Mouse (Mus musculus) heart, adult 2 months (tissue): ENCODE results near the gene Selenon. TPM values are rescaled to one million over a fixed set of nuclear protein-coding genes. Genes with fewer than 3 reads are reported as not detected.
A peak's percentile ranks its signal among the peaks of the same experiment; 100 is the strongest.

Experiments
- DNase-seq, 2 experiments: peaks; one replicate each; pipeline ENCODE4 v3.0.0; 2021
- H3K27ac ChIP-seq: fragments of 200-600 bp; 2 replicates; pipeline ENCODE4 v1.8.1; 2022
- H3K27me3 ChIP-seq: fragments of 200-500 bp; 2 replicates; pipeline ENCODE4 v1.6.1; 2012; ENCODE audit warnings: mild to moderate bottlenecking, low read length, inconsistent platforms, mixed read lengths; ENCODE audit not compliant: control insufficient read depth, insufficient read depth
- H3K36me3 ChIP-seq: fragments of 200-500 bp; 2 replicates; pipeline ENCODE4 v1.6.1; 2012; ENCODE audit warnings: low read length, inconsistent platforms; ENCODE audit not compliant: control insufficient read depth, insufficient read depth
- H3K4me1 ChIP-seq: fragments of 200-500 bp; 2 replicates; pipeline ENCODE4 v1.6.1; 2011; ENCODE audit warnings: low read length; ENCODE audit not compliant: control insufficient read depth, insufficient read depth
- H3K4me3 ChIP-seq: fragments of 200-600 bp; 2 replicates; pipeline ENCODE4 v1.8.1; 2022
- H3K79me2 ChIP-seq: fragments of 200-500 bp; replicated peaks from 2 replicates; pipeline ENCODE4 v1.6.1; 2012; ENCODE audit warnings: mild to moderate bottlenecking, inconsistent platforms, low read length, moderate library complexity, mixed read lengths; ENCODE audit not compliant: control insufficient read depth, insufficient read depth
- H3K9ac ChIP-seq: fragments of 200-500 bp; 2 replicates; pipeline ENCODE4 v1.6.1; 2012; ENCODE audit warnings: low read depth, mild to moderate bottlenecking, control low read depth, inconsistent platforms, low read length, mixed read lengths
- CTCF ChIP-seq: fragments of 200-600 bp; IDR thresholded peaks from 2 replicates; pipeline ENCODE4 v1.8.1; 2022; ENCODE audit warnings: antibody characterized with exemption, mild to moderate bottlenecking, moderate library complexity
- EP300 ChIP-seq: fragments of 200-500 bp; IDR thresholded peaks from 2 replicates; pipeline ENCODE4 v1.6.1; 2011; ENCODE audit warnings: low read depth, low read length, control low read depth; ENCODE audit not compliant: insufficient read depth
- POLR2A ChIP-seq: fragments of 200-500 bp; IDR thresholded peaks from 2 replicates; pipeline ENCODE4 v1.6.1; 2011; ENCODE audit warnings: mild to moderate bottlenecking, low read depth, low read length, control low read depth; ENCODE audit not compliant: insufficient read depth
- WGBS: fragments of 180-500 bp; shearing (Covaris S2); methylation state at CpG from one replicate; pipeline ENCODE4 v1.1.7; 2018; 5-methylcytosine and 5-hydroxymethylcytosine counted together
- intact Hi-C: fragments of 180-260 bp; cut with DNase I; formaldehyde crosslinking; loops from one replicate; pipeline ENCODE4 v1.15.1; 2025
- polyA plus RNA-seq: library from polyadenylated mRNA; depleted of rRNA; stranded (reverse); fragments of >200 nt; gene quantifications from 2 replicates; pipeline ENCODE4 v1.2.3, GENCODE M21; 2012
- total RNA-seq, 2 experiments: library from RNA; stranded (reverse); gene quantifications; 2 replicates each; pipeline ENCODE4 v1.2.3; 2021

Selenon gene
- total and polyA plus RNA-seq, 3 experiments = 18.6 to 22.5 (median 19.9) TPM

GRCm38 (mm10) chr4:134514309-134514930 lies 37.5 kb downstream of the Selenon start:
- H3K9ac ChIP-seq = no peak overlapping the region
- H3K79me2 ChIP-seq = no peaks in the 10 kb centered on the region
- TF ChIP-seq EP300 = no peak
- no peak for TF ChIP-seq CTCF
- TF ChIP-seq POLR2A = no peak
- no peak for DNase-seq
- H3K4me1 ChIP-seq = peaks cover 6% of the 10 kb centered on the region
- H3K27me3 ChIP-seq = no peaks in the 10 kb centered on the region
- intact Hi-C loops = no loop called here
- 87% methylated on average over 11 of the region's 11 CpGs for WGBS
- no peak overlapping the region for H3K4me3 ChIP-seq
- H3K36me3 ChIP-seq = no peaks in the 10 kb centered on the region; the same call in 1 of the 2 replicates
- no peak overlapping the region for H3K27ac ChIP-seq

- 5% methylated on average over 15 of the region's 15 CpGs for WGBS
- Histone ChIP-seq H3K4me3 (no peak overlapping the region), H3K27ac (no peak overlapping the region), H3K79me2 (no peaks in the 10 kb centered on the region), H3K4me1 (peaks cover 6% of the 10 kb centered on the region), H3K27me3 (no peaks in the 10 kb centered on the region), H3K36me3 (no peaks in the 10 kb centered on the region; the same call in 1 of the 2 replicates), H3K9ac (peak overlapping the region; percentile 28; the same call in 1 of the 2 replicates)
- DNase-seq = peak; percentile 63 to 67
- intact Hi-C loops = no loop called here
- TF ChIP-seq POLR2A (no peak), CTCF (peak; percentile 64), EP300 (no peak)
Observed at GRCm38 (mm10) chr4:134512798-134513197, 39.2 kb downstream of the Selenon start.

- Histone ChIP-seq H3K27me3 (no peaks in the 10 kb centered on the region), H3K27ac (no peak overlapping the region), H3K9ac (no peak overlapping the region), H3K79me2 (no peaks in the 10 kb centered on the region), H3K4me3 (no peak overlapping the region), H3K36me3 (no peaks in the 10 kb centered on the region; the same call in 1 of the 2 replicates), H3K4me1 (no peaks in the 10 kb centered on the region; the same call in 1 of the 2 replicates)
- no peak for DNase-seq
- intact Hi-C loops = no loop called here
- no peak for TF ChIP-seq CTCF
- TF ChIP-seq EP300 = no peak
- no peak for TF ChIP-seq POLR2A
- WGBS = 34% methylated on average over 6 of the region's 6 CpGs
Observed at GRCm38 (mm10) chr4:134511730-134512129, 40.2 kb downstream of the Selenon start.

- Histone ChIP-seq H3K27ac (no peak within 1 kb of the TSS; the same call in 1 of the 2 replicates), H3K36me3 (no peaks in the 10 kb centered on the region), H3K4me1 (no peaks in the 10 kb centered on the region; the same call in 1 of the 2 replicates), H3K9ac (no peak within 1 kb of the TSS), H3K4me3 (peak within 1 kb of the TSS; percentile 38; the same call in 1 of the 2 replicates), H3K27me3 (no peaks in the 10 kb centered on the region), H3K79me2 (no peaks in the 10 kb centered on the region)
- WGBS = under 1% methylated on average over 42 of the region's 42 CpGs
- intact Hi-C loops = no loop called here
- TF ChIP-seq EP300 (0 out of 2 replicates have a peak, but pooled peaks have one; percentile 16), POLR2A (peak; percentile 75), CTCF (peak; percentile 20; the same call in 1 of the 2 replicates)
- DNase-seq = peak; percentile 91 to 92
Observed at GRCm38 (mm10) chr4:134510845-134511411, 41.0 kb downstream of the Selenon start, which contains the start of gene Aunip. Aunip (plus strand) TSS chr4:134510999.

GRCm38 (mm10) chr4:134510396-134510795 lies 41.6 kb downstream of the Selenon start:
- no peaks in the 10 kb centered on the region for H3K79me2 ChIP-seq
- intact Hi-C loops = no loop called here
- H3K27me3 ChIP-seq = no peaks in the 10 kb centered on the region
- H3K27ac ChIP-seq = no peak overlapping the region; the same call in 1 of the 2 replicates
- TF ChIP-seq CTCF (no peak), POLR2A (no peak), EP300 (no peak)
- no peaks in the 10 kb centered on the region; the same call in 1 of the 2 replicates for H3K4me1 ChIP-seq
- no peaks in the 10 kb centered on the region for H3K36me3 ChIP-seq
- no peak for DNase-seq
- H3K4me3 ChIP-seq = peak overlapping the region; percentile 38; the same call in 1 of the 2 replicates
- 83% methylated on average over 4 of the region's 4 CpGs for WGBS
- no peak overlapping the region for H3K9ac ChIP-seq

GRCm38 (mm10) chr4:134506713-134507112 lies 45.3 kb downstream of the Selenon start:
- 89% methylated on average over 19 of the region's 19 CpGs for WGBS
- H3K27ac ChIP-seq = no peak overlapping the region
- no peaks in the 10 kb centered on the region for H3K27me3 ChIP-seq
- DNase-seq = no peak
- no peak overlapping the region for H3K9ac ChIP-seq
- TF ChIP-seq POLR2A (no peak), EP300 (no peak), CTCF (no peak)
- no peaks in the 10 kb centered on the region for H3K4me1 ChIP-seq
- intact Hi-C loops = no loop called here
- H3K4me3 ChIP-seq = no peak overlapping the region
- no peaks in the 10 kb centered on the region for H3K79me2 ChIP-seq
- no peaks in the 10 kb centered on the region for H3K36me3 ChIP-seq
